Mouse (Mus musculus) CH12.LX (cell line): ENCODE results near the gene Dclk2. TPM values are rescaled to one million over a fixed set of nuclear protein-coding genes. Genes with fewer than 3 reads are reported as not detected.

Experiments used
- DNase-seq: peaks from one replicate; pipeline ENCODE4 v3.0.0-alpha.2; 2013; ENCODE audit errors: extremely low read depth
- H3K27ac ChIP-seq: 2 replicates; pipeline ENCODE4 v1.5.1; 2012; ENCODE audit warnings: low read depth, mild to moderate bottlenecking, control low read depth, moderate library complexity; ENCODE audit not compliant: insufficient read depth
- H3K27me3 ChIP-seq: replicated peaks from 2 replicates; pipeline ENCODE3; 2012; ENCODE audit warnings: inconsistent platforms
- H3K36me3 ChIP-seq, 2 experiments: replicated peaks in 1 of 2; 2 replicates each; pipeline versions ENCODE3 to v1.6.1; 2012; ENCODE audit warnings: inconsistent platforms in 1 of 2, low read length in 1 of 2, mild to moderate bottlenecking in 1 of 2, mixed read lengths in 1 of 2, moderate library complexity in 1 of 2; ENCODE audit not compliant: control insufficient read depth in 1 of 2, insufficient read depth in 1 of 2
- H3K4me1 ChIP-seq, 2 experiments: 2 replicates each; pipeline ENCODE4 v1.6.1; 2012; ENCODE audit warnings: inconsistent platforms in 1 of 2, moderate library complexity in 1 of 2; ENCODE audit not compliant: insufficient read depth in 2 of 2, control insufficient read depth in 1 of 2
- H3K4me2 ChIP-seq: 2 replicates; pipeline ENCODE4 v1.6.1; 2012; ENCODE audit warnings: low read depth, mild to moderate bottlenecking, control low read depth; ENCODE audit not compliant: poor library complexity, insufficient read depth, severe bottlenecking
- H3K4me3 ChIP-seq, 3 experiments: fragments of 150-350 bp in 1 of 3; sonication (generic) in 1 of 3; replicated peaks in 1 of 3; 2 replicates each; pipeline versions ENCODE3 to v1.5.1; 2011 to 2012; ENCODE audit warnings: low read depth in 2 of 3, low read length in 2 of 3, mild to moderate bottlenecking in 2 of 3, moderate library complexity in 2 of 3, control low read depth in 1 of 3, improper control_type of control experiment in 1 of 3, inconsistent platforms in 1 of 3, mixed read lengths in 1 of 3; ENCODE audit not compliant: poor library complexity in 1 of 3
- H3K79me2 ChIP-seq: replicated peaks from 2 replicates; pipeline ENCODE4 v1.6.1; 2012; ENCODE audit warnings: mild to moderate bottlenecking, moderate library complexity; ENCODE audit not compliant: control insufficient read depth, poor library complexity, insufficient read depth, severe bottlenecking; ENCODE audit errors: extremely low read depth
- H3K9ac ChIP-seq: 2 replicates; pipeline ENCODE4 v1.6.1; 2012; ENCODE audit warnings: low read depth, mild to moderate bottlenecking, control low read depth, moderate library complexity; ENCODE audit not compliant: insufficient read depth
- H3K9me3 ChIP-seq: replicated peaks from 2 replicates; pipeline ENCODE3; 2012; ENCODE audit warnings: low read length, inconsistent platforms, mixed read lengths
- BHLHE40 ChIP-seq: IDR thresholded peaks from 2 replicates; pipeline ENCODE4 v1.6.1; 2011; ENCODE audit warnings: mild to moderate bottlenecking, low read depth, low read length, improper control_type of control experiment
- CHD2 ChIP-seq: IDR thresholded peaks from 2 replicates; pipeline ENCODE4 v1.6.1; 2011; ENCODE audit warnings: low read length, improper control_type of control experiment
- E2F4 ChIP-seq: IDR thresholded peaks from 2 replicates; pipeline ENCODE4 v1.6.1; 2011; ENCODE audit warnings: low read depth, low read length, improper control_type of control experiment; ENCODE audit not compliant: insufficient replicate concordance
- HCFC1 ChIP-seq: IDR thresholded peaks from 2 replicates; pipeline ENCODE4 v1.6.1; 2012; ENCODE audit warnings: low read depth, mild to moderate bottlenecking, inconsistent platforms, low read length, improper control_type of control experiment
- JUND ChIP-seq: conservative IDR thresholded peaks from 2 replicates; pipeline ENCODE4 v1.6.1; 2011; ENCODE audit warnings: low read depth, low read length, improper control_type of control experiment
- MAFK ChIP-seq: IDR thresholded peaks from 2 replicates; pipeline ENCODE4 v1.6.1; 2011; ENCODE audit warnings: low read length, improper control_type of control experiment; ENCODE audit not compliant: insufficient replicate concordance
- RCOR1 ChIP-seq: conservative IDR thresholded peaks from 2 replicates; pipeline ENCODE4 v1.6.1; 2012; ENCODE audit warnings: low read depth, mild to moderate bottlenecking, inconsistent platforms, low read length, improper control_type of control experiment
- SIN3A ChIP-seq: IDR thresholded peaks from 2 replicates; pipeline ENCODE4 v1.6.1; 2012; ENCODE audit warnings: low read length, improper control_type of control experiment, inconsistent platforms
- SMC3 ChIP-seq: IDR thresholded peaks from 2 replicates; pipeline ENCODE4 v1.6.1; 2011; ENCODE audit warnings: low read depth, low read length, improper control_type of control experiment
- TBP ChIP-seq: conservative IDR thresholded peaks from 2 replicates; pipeline ENCODE4 v1.6.1; 2011; ENCODE audit warnings: low read depth, low read length, improper control_type of control experiment
- TCF12 ChIP-seq: IDR thresholded peaks from 2 replicates; pipeline ENCODE4 v1.6.1; 2014; ENCODE audit warnings: low read depth, mild to moderate bottlenecking, inconsistent platforms, low read length, improper control_type of control experiment
- UBTF ChIP-seq: IDR thresholded peaks from 2 replicates; pipeline ENCODE4 v1.6.1; 2012; ENCODE audit warnings: low read depth, mild to moderate bottlenecking, inconsistent platforms, low read length, improper control_type of control experiment, moderate library complexity
- USF1 ChIP-seq: IDR thresholded peaks from 2 replicates; pipeline ENCODE4 v1.6.1; 2014; ENCODE audit warnings: low read depth, mild to moderate bottlenecking, inconsistent platforms, low read length, improper control_type of control experiment
- USF2 ChIP-seq: conservative IDR thresholded peaks from 2 replicates; pipeline ENCODE4 v1.6.1; 2011; ENCODE audit warnings: low read depth, low read length, improper control_type of control experiment
- ZC3H11A ChIP-seq: IDR thresholded peaks from 2 replicates; pipeline ENCODE4 v1.6.1; 2012; ENCODE audit warnings: low read depth, mild to moderate bottlenecking, inconsistent platforms, low read length, improper control_type of control experiment
- ZNF384 ChIP-seq: IDR thresholded peaks from 2 replicates; pipeline ENCODE4 v1.6.1; 2012; ENCODE audit warnings: low read depth, low read length, improper control_type of control experiment, inconsistent platforms
- dilution Hi-C: fragments of 300-500 bp; cut with MboI; formaldehyde crosslinking; loops from 2 replicates; pipeline ENCODE4 v1.14.3; 2020; ENCODE audit warnings: low sequenced_read_pairs; ENCODE audit not compliant: extremely low pct_unique_long_range_greater_than_20kb, extremely low pct_ligation_motif_present
- in situ Hi-C: fragments of 300-500 bp; cut with MboI; formaldehyde crosslinking; loops from 3 replicates; pipeline ENCODE4 v1.14.3; 2019; ENCODE audit warnings: low sequenced_read_pairs, low pct_ligation_motif_present, low pct_unique_long_range_greater_than_20kb, mixed read lengths
- polyA plus RNA-seq: library from polyadenylated mRNA; unstranded; fragments of >175 nt; gene quantifications from 2 replicates; pipeline ENCODE4 v1.2.1, GENCODE M21; 2012; ENCODE audit warnings: low read depth; ENCODE audit not compliant: insufficient read length
- total RNA-seq, 2 experiments: library from RNA; depleted of rRNA; stranded (reverse); fragments of 300-350 nt in 1 of 2; fragments of >200 nt in 1 of 2; gene quantifications; 2 replicates each; pipeline ENCODE4 v1.2.3; 2012 to 2014

Dclk2 gene
- total and polyA plus RNA-seq, 3 experiments: 0.93 to 2.0 (median 1.0) TPM

- peak overlapping the region; percentile 86 for H3K4me2 ChIP-seq
These were observed 40.7 kb upstream of the Dclk2 start for GRCm38 (mm10) chr3:86961395-86961669.

GRCm38 (mm10) chr3:86960656-86961394, 40.2 kb upstream of the Dclk2 start:
- Histone ChIP-seq H3K27me3 (no peaks in the 10 kb centered on the region), H3K27ac (no peak overlapping the region), H3K4me2 (peak overlapping the region; percentile 86), H3K4me1 (peaks cover 3 to 32% of the 10 kb centered on the region in 2 experiments; a peak in 3 of 4 replicates), H3K9ac (no peak overlapping the region), H3K4me3 (no peak overlapping the region), H3K79me2 (no peaks in the 10 kb centered on the region)
- in situ Hi-C loops: no loop called here
- dilution Hi-C loops: no loop called here
- DNase-seq: peak; percentile 35
- TF ChIP-seq SMC3 (no peak), USF1 (peak; percentile 71), TBP (0 out of 2 replicates have a peak, but pooled peaks have one; percentile 26), TCF12 (0 out of 2 replicates have a peak, but pooled peaks have one; percentile 10), BHLHE40 (peak; percentile 74), UBTF (no peak), USF2 (peak; percentile 59), CHD2 (no peak), E2F4 (no peak), HCFC1 (no peak)
- TF ChIP-seq, all 38 proteins: peak for 5
- no peaks in the 10 kb centered on the region for H3K36me3 ChIP-seq
- H3K9me3 ChIP-seq: no peaks in the 10 kb centered on the region

More at GRCm38 (mm10) chr3:86961395-86961669, 40.7 kb upstream of the Dclk2 start:
- no peak overlapping the region for H3K9ac ChIP-seq
- TF ChIP-seq SIN3A (no peak), ZNF384 (peak; percentile 39; the same call in 1 of the 2 replicates), HCFC1 (no peak), BHLHE40 (no peak), E2F4 (no peak), ZC3H11A (no peak), RCOR1 (no peak), MAFK (no peak), JUND (no peak), USF2 (no peak), TBP (0 out of 2 replicates have a peak, but pooled peaks have one; percentile 0)
- TF ChIP-seq, all 38 proteins: peak for 2
- Histone ChIP-seq H3K27me3 (no peaks in the 10 kb centered on the region), H3K4me1 (peaks cover 3 to 32% of the 10 kb centered on the region in 2 experiments; a peak in 3 of 4 replicates), H3K79me2 (no peaks in the 10 kb centered on the region), H3K27ac (no peak overlapping the region), H3K36me3 (no peaks in the 10 kb centered on the region), H3K4me3 (no peak overlapping the region), H3K9me3 (no peaks in the 10 kb centered on the region)
- in situ Hi-C loops (no loop called here), dilution Hi-C loops (no loop called here)
- no peak for DNase-seq
